Mouse (Mus musculus): ENCODE measurements around the gene Mapk12.
A peak's percentile ranks its signal among the peaks of the same experiment; 100 is the strongest.

Gene Mapk12

DNA sequence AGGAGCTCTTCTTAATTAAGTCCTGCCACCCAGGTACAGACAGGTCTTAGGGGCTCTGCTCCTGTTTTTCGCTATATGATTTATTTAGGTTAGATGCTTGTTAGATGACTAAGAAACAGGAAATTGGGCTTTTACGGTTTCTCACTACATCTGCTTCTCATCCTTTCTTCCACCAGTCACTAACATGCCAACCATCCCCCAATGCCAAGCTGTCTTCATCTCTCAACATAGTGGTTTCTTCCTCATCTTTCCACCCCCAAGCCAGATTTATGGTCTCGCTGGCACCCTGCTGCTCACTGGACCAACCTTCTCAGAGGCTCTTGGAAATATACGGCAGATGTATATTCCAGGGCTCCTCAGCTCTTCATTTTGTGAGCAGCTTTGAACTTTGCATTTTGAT is 49.8 kb downstream of the Mapk12 start:
- Histone ChIP-seq H3K4me3 (replicated peaks; ENCODE audit: low read length) (no peak overlapping the region), H3K27me3 (ENCODE audit: insufficient read depth, low read length) (peaks cover 16% of the 10 kb centered on the region), H3K9me3 (ENCODE audit: low read length) (no peaks in the 10 kb centered on the region), H3K4me1 (replicated peaks; ENCODE audit: low read depth, low read length) (peaks cover 15% of the 10 kb centered on the region), H3K36me3 (ENCODE audit: insufficient read depth, low read length) (peaks cover 35% of the 10 kb centered on the region)
- TF ChIP-seq CTCF (conservative IDR thresholded peaks at IDR 0.05; ENCODE audit: low read length), result no peak

DNA sequence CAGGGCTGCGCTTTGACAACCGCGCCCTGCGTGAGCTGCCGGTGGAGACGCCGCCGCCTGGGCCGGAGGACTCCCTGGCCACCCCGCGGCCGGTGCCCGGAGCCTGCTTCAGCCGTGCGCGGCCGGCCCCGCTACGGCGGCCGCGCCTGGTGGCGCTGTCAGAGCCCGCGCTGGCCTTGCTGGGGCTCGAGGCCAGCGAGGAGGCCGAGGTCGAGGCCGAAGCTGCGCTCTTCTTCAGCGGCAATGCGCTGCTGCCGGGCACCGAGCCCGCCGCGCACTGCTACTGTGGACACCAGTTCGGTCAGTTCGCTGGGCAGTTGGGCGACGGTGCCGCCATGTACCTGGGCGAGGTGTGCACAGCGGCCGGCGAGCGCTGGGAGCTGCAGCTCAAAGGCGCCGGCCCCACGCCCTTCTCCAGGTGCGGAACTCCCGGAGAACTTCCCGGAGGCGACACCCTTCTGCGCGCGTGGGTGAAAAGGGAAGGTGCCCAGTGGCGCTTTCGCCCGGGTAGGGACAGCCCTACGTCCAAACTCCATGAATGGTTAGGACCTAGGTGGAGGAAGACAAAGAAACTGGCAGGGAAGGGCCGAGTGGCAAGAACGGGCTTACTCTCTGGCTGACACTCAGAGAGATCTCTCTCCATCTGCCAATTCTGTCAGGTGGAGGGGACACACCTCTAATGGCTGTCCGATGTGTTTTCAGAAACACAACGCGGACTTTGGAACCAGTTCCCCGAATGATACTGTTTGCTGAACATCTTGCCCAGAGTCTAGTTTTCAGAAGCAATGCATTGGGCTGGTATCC is 51.1 kb downstream of the Mapk12 start:
- peaks cover 25% of the 10 kb centered on the region for H3K4me1 ChIP-seq (replicated peaks; ENCODE audit: low read depth, low read length)
- TF ChIP-seq CTCF (conservative IDR thresholded peaks at IDR 0.05; ENCODE audit: low read length) (no peak), POU5F1 (IDR thresholded peaks at IDR 0.05; ENCODE audit: borderline replicate concordance, low read length) (no peak), NANOG (IDR thresholded peaks at IDR 0.05; ENCODE audit: borderline replicate concordance, low read length) (no peak)
- peaks cover 16% of the 10 kb centered on the region for H3K27me3 ChIP-seq (ENCODE audit: insufficient read depth, low read length)
- H3K4me3 ChIP-seq (replicated peaks; ENCODE audit: low read length), result peak overlapping the region; percentile 92
- no peaks in the 10 kb centered on the region for H3K9me3 ChIP-seq (ENCODE audit: low read length)
- peaks cover 35% of the 10 kb centered on the region for H3K36me3 ChIP-seq (ENCODE audit: insufficient read depth, low read length)

DNA sequence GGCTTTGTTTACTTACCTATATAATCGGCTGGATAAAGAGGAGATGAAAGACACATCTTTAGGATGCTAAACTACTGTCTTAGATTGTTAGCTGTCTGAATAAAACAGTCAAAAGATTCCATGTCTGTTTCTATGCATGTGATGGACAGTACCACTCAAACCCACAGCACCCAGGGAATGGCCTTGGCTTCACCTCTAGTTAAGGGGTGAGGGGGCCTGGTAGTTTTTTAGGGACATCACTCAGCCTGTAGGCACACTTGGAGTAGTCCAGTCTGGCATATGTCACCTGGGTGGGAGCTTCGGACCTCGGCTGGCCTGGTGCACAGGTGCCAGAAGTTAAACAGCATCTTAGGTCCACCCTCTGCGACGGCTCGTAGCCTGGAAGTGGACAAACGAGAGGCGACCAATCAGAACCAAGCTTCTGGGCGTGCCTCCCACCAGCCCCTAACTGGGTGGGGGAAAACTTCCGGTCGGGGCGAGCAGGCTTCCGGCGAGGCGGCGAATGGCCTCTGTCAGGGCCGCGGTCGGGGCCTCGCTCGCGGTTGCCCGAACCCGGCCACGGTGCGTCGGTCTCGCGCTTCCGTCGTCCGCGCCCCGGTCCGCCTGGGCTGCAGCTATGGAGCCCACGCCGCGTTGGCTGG is 51.8 kb downstream of the Mapk12 start, which contains the start of gene Selenoo:
Gene Selenoo (plus strand): TSS at position 478 of the 641 bp plus-strand sequence.
- Histone ChIP-seq H3K27me3 (ENCODE audit: insufficient read depth, low read length) (peaks cover 16% of the 10 kb centered on the region), H3K4me3 (replicated peaks; ENCODE audit: low read length) (peak within 1 kb of the TSS; percentile 92), H3K4me1 (replicated peaks; ENCODE audit: low read depth, low read length) (peaks cover 25% of the 10 kb centered on the region), H3K9me3 (ENCODE audit: low read length) (no peaks in the 10 kb centered on the region), H3K36me3 (ENCODE audit: insufficient read depth, low read length) (peaks cover 35% of the 10 kb centered on the region)
- TF ChIP-seq NANOG (IDR thresholded peaks at IDR 0.05; ENCODE audit: borderline replicate concordance, low read length) (no peak), POU5F1 (IDR thresholded peaks at IDR 0.05; ENCODE audit: borderline replicate concordance, low read length) (no peak), CTCF (conservative IDR thresholded peaks at IDR 0.05; ENCODE audit: low read length) (no peak)

DNA sequence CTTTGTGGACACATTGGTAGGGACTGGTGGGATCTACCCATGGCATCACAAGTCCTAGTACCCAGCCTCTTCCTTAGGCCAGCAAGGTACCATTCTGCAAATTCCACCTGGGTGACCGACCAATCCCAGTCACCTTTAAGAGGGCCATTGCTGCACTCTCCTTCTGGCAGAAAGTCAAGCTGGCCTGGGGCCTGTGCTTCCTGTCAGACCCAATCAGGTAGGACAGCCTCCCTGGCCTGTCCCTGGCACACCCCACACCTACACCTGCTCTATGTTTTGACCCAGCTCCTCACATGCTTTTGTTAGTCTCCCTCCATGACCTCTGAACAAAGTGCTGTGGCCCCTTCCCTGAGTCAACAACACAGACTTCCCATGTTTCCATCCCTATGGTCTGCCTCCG is 55.7 kb downstream of the Mapk12 start:
- H3K4me3 ChIP-seq (replicated peaks; ENCODE audit: low read length), result peak overlapping the region; percentile 2; the same call in 1 of the 2 replicates
- peaks cover 60% of the 10 kb centered on the region for H3K36me3 ChIP-seq (ENCODE audit: insufficient read depth, low read length)
- H3K4me1 ChIP-seq (replicated peaks; ENCODE audit: low read depth, low read length), result peaks cover 22% of the 10 kb centered on the region
- TF ChIP-seq NANOG (IDR thresholded peaks at IDR 0.05; ENCODE audit: borderline replicate concordance, low read length) (no peak), CTCF (conservative IDR thresholded peaks at IDR 0.05; ENCODE audit: low read length) (no peak), POU5F1 (IDR thresholded peaks at IDR 0.05; ENCODE audit: borderline replicate concordance, low read length) (no peak)
- peaks cover 6% of the 10 kb centered on the region for H3K27me3 ChIP-seq (ENCODE audit: insufficient read depth, low read length)
- no peaks in the 10 kb centered on the region for H3K9me3 ChIP-seq (ENCODE audit: low read length)

DNA sequence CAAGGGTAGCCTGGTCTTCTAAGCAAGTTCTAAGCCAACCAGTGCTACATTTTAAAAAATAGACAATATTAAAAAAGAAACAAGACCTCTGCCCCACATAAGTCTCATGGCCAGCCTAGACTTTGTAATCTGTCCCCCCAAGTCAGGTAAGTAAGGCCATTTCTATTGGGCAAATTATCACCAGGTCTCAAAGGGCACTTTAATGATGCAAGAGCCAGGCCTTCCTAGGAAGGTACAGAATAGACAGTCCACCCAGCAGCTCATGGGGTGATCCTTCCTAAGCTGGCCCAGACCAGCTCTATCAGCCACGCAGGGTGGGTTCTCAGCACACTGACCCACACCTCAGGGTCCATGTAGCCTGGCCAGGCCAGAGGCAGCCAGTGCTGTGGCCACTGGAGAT is 56.6 kb downstream of the Mapk12 start:
- Histone ChIP-seq H3K9me3 (ENCODE audit: low read length) (no peaks in the 10 kb centered on the region), H3K27me3 (ENCODE audit: insufficient read depth, low read length) (no peaks in the 10 kb centered on the region), H3K4me3 (replicated peaks; ENCODE audit: low read length) (no peak overlapping the region), H3K36me3 (ENCODE audit: insufficient read depth, low read length) (peaks cover 60% of the 10 kb centered on the region), H3K4me1 (replicated peaks; ENCODE audit: low read depth, low read length) (peaks cover 19% of the 10 kb centered on the region)
- TF ChIP-seq NANOG (IDR thresholded peaks at IDR 0.05; ENCODE audit: borderline replicate concordance, low read length) (no peak), POU5F1 (IDR thresholded peaks at IDR 0.05; ENCODE audit: borderline replicate concordance, low read length) (no peak)
